9 mouse cellular contexts compared by ENCODE assay signal in genomic region chr13:61241076-61241947, GRCm38 (mm10). TPM values are rescaled to one million over a fixed set of nuclear protein-coding genes. Genes with fewer than 3 reads are reported as not detected.
DNase-seq lines count a peak whose midpoint lies in the region; ATAC-seq and TF ChIP-seq lines count a peak whose summit lies in the region.
"Had no signal": no experiment of that assay in that cellular context is flagged by ENCODE, and none has a peak within 500 bp of the region (broad histone marks: within the 10 kb centered on the region; RNA-seq: fewer than 3 reads in every experiment).

No protein-coding gene starts in this region.

- WGBS in lung, adult 2 months, result 56% methylated on average over 13 of the region's 13 CpGs

- no peak overlapping the region for H3K4me3 ChIP-seq in lung, adult 2 months (replicated peaks; ENCODE audit: extremely low read depth, low read depth, low read length)
- H3K4me3 ChIP-seq: heart, embryonic 15.5 days had no signal

- peak; percentile 75 for DNase-seq in 3T3-L1 (ENCODE audit: low read depth, low spot score)
- peak; percentile 33 to 41 for DNase-seq in CD8-positive naive resting alpha-beta T cell, adult 2 months (ENCODE audit: low read depth in 2 of 2, low spot score in 2 of 2)
- peak; percentile 66 for DNase-seq in brain, adult 2 months (ENCODE audit: low read depth, low spot score)
- DNase-seq in frontal cortex, postnatal 10 days (ENCODE audit: low spot score in 2 of 2), result peak; percentile 2 to 11
- peak; percentile 76 to 81 for DNase-seq in kidney, postnatal 4 days
- DNase-seq in lung, adult 2 months, result peak; percentile 17
- DNase-seq in right cerebral cortex, postnatal 14 days, result peak; percentile 50

- H3K4me1 ChIP-seq in lung, adult 2 months (ENCODE audit: control insufficient read depth, insufficient read depth, low read length), result no peaks in the 10 kb centered on the region
- H3K4me1 ChIP-seq: heart, embryonic 15.5 days had no signal

- ATAC-seq in erythroblast, adult 5-6 weeks (replicated peaks; ENCODE audit: low FRiP score, poor library complexity, severe bottlenecking), result no peak

- TF ChIP-seq CTCF in lung, adult 2 months (IDR thresholded peaks at IDR 0.05; ENCODE audit: insufficient read depth, low read length), result peak; percentile 73

- TF ChIP-seq POLR2A in lung, adult 2 months (IDR thresholded peaks at IDR 0.05; ENCODE audit: borderline replicate concordance, extremely low read depth, low read depth, low read length), result no peak

RNA-seq across cellular contexts. Expression of gene Cts8, which starts 13.8 kb away (rescaled TPM):
- polyA plus RNA-seq in lung, adult 2 months (2012; rRNA removed), result not detected in 2 replicates
- total RNA-seq in erythroblast, adult 5-6 weeks (2015; ENCODE audit: low replicate concordance), result not detected in 2 replicates
- not detected in 2 replicates for total RNA-seq in erythroblast, adult 5-6 weeks (2017; ENCODE audit: low replicate concordance)
- polyA plus RNA-seq: heart, embryonic 15.5 days had no signal

RNA-seq across cellular contexts. Expression of gene Cts6, which starts 38.1 kb away (rescaled TPM):
- not detected in 2 replicates for polyA plus RNA-seq in lung, adult 2 months (2012; rRNA removed)
- not detected in 2 replicates for total RNA-seq in erythroblast, adult 5-6 weeks (2015; ENCODE audit: low replicate concordance)
- total RNA-seq in erythroblast, adult 5-6 weeks (2017; ENCODE audit: low replicate concordance), result not detected in 2 replicates
- polyA plus RNA-seq: heart, embryonic 15.5 days had no signal

RNA-seq across cellular contexts. Expression of gene Gm49398, which starts 47.3 kb away (rescaled TPM):
- not detected in 2 replicates for polyA plus RNA-seq in lung, adult 2 months (2012; rRNA removed)
- total RNA-seq in erythroblast, adult 5-6 weeks (2015; ENCODE audit: low replicate concordance), result not detected in 2 replicates
- not detected in 2 replicates for total RNA-seq in erythroblast, adult 5-6 weeks (2017; ENCODE audit: low replicate concordance)
- polyA plus RNA-seq: heart, embryonic 15.5 days had no signal

Comparison
In these comparisons a context has a peak if more than half of its experiments do, and no peak if none do; other contexts are left out.
1. DNase-seq: peak in every context shown above with its lines; median percentile 78 in kidney, postnatal 4 days; 75 in 3T3-L1; 66 in brain, adult 2 months; 50 in right cerebral cortex, postnatal 14 days; 37 in CD8-positive naive resting alpha-beta T cell, adult 2 months; 17 in lung, adult 2 months; 6 in frontal cortex, postnatal 10 days.